Mouse (Mus musculus) A20 (cell line): ENCODE measurements at regions not wholly inside any gene's neighbourhood (a gene's known extent, or its start where the extent isn't known, plus 50 kb on each side); places are given as distances from the start of the nearest gene placed in this dataset.

Experiments used
- DNase-seq: peaks from one replicate; pipeline ENCODE4 v3.0.0-alpha.2; 2011; ENCODE audit warnings: low read depth, low spot score

- no peak for DNase-seq
Observed at GRCm38 (mm10) chr12:26143411-26143810, 271.6 kb downstream of the Rnf144a start.

GRCm38 (mm10) chr12:26130811-26131210 is 284.2 kb downstream of the Rnf144a start:
- DNase-seq: no peak

- DNase-seq: no peak
Observed at GRCm38 (mm10) chr12:26130011-26130410, 285.0 kb downstream of the Rnf144a start.

- DNase-seq: no peak
Observed at GRCm38 (mm10) chr12:26129511-26129910, 285.5 kb downstream of the Rnf144a start.

- DNase-seq: no peak
Observed at GRCm38 (mm10) chr12:26128851-26129250, 286.2 kb downstream of the Rnf144a start.

- DNase-seq: no peak
Observed at GRCm38 (mm10) chr12:26126260-26126659, 288.8 kb downstream of the Rnf144a start.

- DNase-seq: no peak
Observed at GRCm38 (mm10) chr12:26124211-26124610, 290.8 kb downstream of the Rnf144a start.

GRCm38 (mm10) chr12:26115339-26115912 is 299.6 kb downstream of the Rnf144a start:
- DNase-seq: no peak

GRCm38 (mm10) chr12:26112166-26113019 is 302.7 kb downstream of the Rnf144a start:
- DNase-seq: no peak

GRCm38 (mm10) chr12:26109866-26110265 is 305.2 kb downstream of the Rnf144a start:
- no peak for DNase-seq

GRCm38 (mm10) chr12:26104372-26104771 is 310.7 kb downstream of the Rnf144a start:
- no peak for DNase-seq

- no peak for DNase-seq
Observed at GRCm38 (mm10) chr12:26102384-26102783, 312.7 kb downstream of the Rnf144a start.

- DNase-seq: no peak
Observed at GRCm38 (mm10) chr12:26100140-26100539, 314.9 kb downstream of the Rnf144a start.

GRCm38 (mm10) chr12:26099176-26099575 is 315.9 kb downstream of the Rnf144a start:
- no peak for DNase-seq

GRCm38 (mm10) chr12:26092311-26092710 is 322.7 kb downstream of the Rnf144a start:
- DNase-seq: no peak

GRCm38 (mm10) chr12:26091865-26092264 is 323.2 kb downstream of the Rnf144a start:
- no peak for DNase-seq

GRCm38 (mm10) chr12:26088389-26088788 is 326.7 kb downstream of the Rnf144a start:
- DNase-seq: no peak

GRCm38 (mm10) chr12:26086923-26087322 is 328.1 kb downstream of the Rnf144a start:
- no peak for DNase-seq

GRCm38 (mm10) chr12:26086414-26086813 is 328.6 kb downstream of the Rnf144a start:
- DNase-seq: no peak

GRCm38 (mm10) chr12:26079061-26079625 is 335.9 kb downstream of the Rnf144a start:
- no peak for DNase-seq

GRCm38 (mm10) chr12:26075638-26076254 is 339.3 kb downstream of the Rnf144a start:
- DNase-seq: no peak

- no peak for DNase-seq
Observed at GRCm38 (mm10) chr12:26072180-26072579, 342.9 kb downstream of the Rnf144a start.
